Mouse (Mus musculus): Measurements from ENCODE around the gene Grik5. TPM values are rescaled to one million over a fixed set of nuclear protein-coding genes. Genes with fewer than 3 reads are reported as not detected.

The Grik5 gene
- polyA plus RNA-seq, 2 experiments = 11.8 to 84.9 TPM

GRCm38 (mm10) chr7:24964897-24965535, 107.1 kb downstream of the Grik5 start:
- DNase-seq (ENCODE audit: low spot score) (peak; percentile 80), ATAC-seq (ENCODE audit: low FRiP score, low read depth) (no peak)
- peaks cover 6% of the 10 kb centered on the region; the same call in 1 of the 2 replicates for H3K36me3 ChIP-seq (ENCODE audit: control insufficient read depth, insufficient read depth, low read length)
- H3K4me1 ChIP-seq (ENCODE audit: control insufficient read depth, insufficient read depth, low read length) = no peaks in the 10 kb centered on the region
- H3K9me3 ChIP-seq (ENCODE audit: control insufficient read depth, low read length) = no peaks in the 10 kb centered on the region
- H3K4me3 ChIP-seq (replicated peaks; ENCODE audit: low read length) = no peak overlapping the region
- H3K27ac ChIP-seq (replicated peaks; ENCODE audit: low read depth, low read length) = no peak overlapping the region
- WGBS = 10% methylated on average over 5 of the region's 5 CpGs
- no peaks in the 10 kb centered on the region for H3K27me3 ChIP-seq (ENCODE audit: control insufficient read depth, insufficient read depth, low read length)
- H3K4me2 ChIP-seq (replicated peaks; ENCODE audit: low read depth, low read length, severe bottlenecking) = no peak overlapping the region
- TF ChIP-seq POLR2A (IDR thresholded peaks at IDR 0.05; ENCODE audit: borderline replicate concordance, extremely low read depth, insufficient read depth, insufficient read length) = no peak
- no peak overlapping the region for H3K9ac ChIP-seq (ENCODE audit: low read depth, low read length, severe bottlenecking)

GRCm38 (mm10) chr7:24964288-24964687, 107.9 kb downstream of the Grik5 start:
- no peaks in the 10 kb centered on the region for H3K4me1 ChIP-seq (ENCODE audit: control insufficient read depth, insufficient read depth, low read length)
- H3K4me2 ChIP-seq (replicated peaks; ENCODE audit: low read depth, low read length, severe bottlenecking) = no peak overlapping the region
- WGBS = 80% methylated on average over 2 of the region's 2 CpGs
- H3K4me3 ChIP-seq (replicated peaks; ENCODE audit: low read length) = no peak overlapping the region
- no peak for DNase-seq (ENCODE audit: low spot score)
- H3K36me3 ChIP-seq (ENCODE audit: control insufficient read depth, insufficient read depth, low read length) = no peaks in the 10 kb centered on the region; the same call in 1 of the 2 replicates
- no peaks in the 10 kb centered on the region for H3K9me3 ChIP-seq (ENCODE audit: control insufficient read depth, low read length)
- H3K9ac ChIP-seq (ENCODE audit: low read depth, low read length, severe bottlenecking) = no peak overlapping the region
- H3K27ac ChIP-seq (replicated peaks; ENCODE audit: low read depth, low read length) = no peak overlapping the region
- H3K27me3 ChIP-seq (ENCODE audit: control insufficient read depth, insufficient read depth, low read length) = no peaks in the 10 kb centered on the region
- ATAC-seq (ENCODE audit: low FRiP score, low read depth) = no peak
- TF ChIP-seq POLR2A (IDR thresholded peaks at IDR 0.05; ENCODE audit: borderline replicate concordance, extremely low read depth, insufficient read depth, insufficient read length) = no peak

Small RNAs within 50 kb of the gene (microRNA-seq; reads per million reads assigned to microRNA genes)
- gene Mir6537 (not detected), gene Mir7046 (not detected), gene Mir7047 (not detected)

Other genes starting within 250 kb of the Grik5 start
- gene Gm9844, start 210.1 kb downstream of the Grik5 start, polyA plus RNA-seq (2012; rRNA removed) = 14.4 and 17.1 TPM in 2 replicates
- gene Gm9844, start 210.1 kb downstream of the Grik5 start, polyA plus RNA-seq (2014; fragmentation: Nextera tagmentation; extraction: Ambion mirVana) = 14.2 and 17.1 TPM in 2 replicates
- gene Lypd4, start 202.4 kb downstream of the Grik5 start, polyA plus RNA-seq (2012; rRNA removed) = not detected in 2 replicates
- not detected in 2 replicates for gene Lypd4, start 202.4 kb downstream of the Grik5 start, polyA plus RNA-seq (2014; fragmentation: Nextera tagmentation; extraction: Ambion mirVana)
- 0.04 TPM in 1 of 2 replicates, not detected in the other for gene Dmrtc2, start 202.3 kb downstream of the Grik5 start, polyA plus RNA-seq (2012; rRNA removed)
- gene Dmrtc2, start 202.3 kb downstream of the Grik5 start, polyA plus RNA-seq (2014; fragmentation: Nextera tagmentation; extraction: Ambion mirVana) = 0.19 TPM in 1 of 2 replicates, not detected in the other
- 1,054 and 1,323 TPM in 2 replicates for gene Rps19, start 188.0 kb downstream of the Grik5 start, polyA plus RNA-seq (2012; rRNA removed)
- 3,510 and 3,666 TPM in 2 replicates for gene Rps19, start 188.0 kb downstream of the Grik5 start, polyA plus RNA-seq (2014; fragmentation: Nextera tagmentation; extraction: Ambion mirVana)
- 0.84 and 1.4 TPM in 2 replicates for gene Cd79a, start 175.0 kb downstream of the Grik5 start, polyA plus RNA-seq (2012; rRNA removed)
- gene Cd79a, start 175.0 kb downstream of the Grik5 start, polyA plus RNA-seq (2014; fragmentation: Nextera tagmentation; extraction: Ambion mirVana) = 0.26 and 0.37 TPM in 2 replicates
- 256 and 337 TPM in 2 replicates for gene Arhgef1, start 169.4 kb downstream of the Grik5 start, polyA plus RNA-seq (2012; rRNA removed)
- gene Arhgef1, start 169.4 kb downstream of the Grik5 start, polyA plus RNA-seq (2014; fragmentation: Nextera tagmentation; extraction: Ambion mirVana) = 109 and 116 TPM in 2 replicates
- gene Gm4881, start 127.9 kb downstream of the Grik5 start, polyA plus RNA-seq (2012; rRNA removed) = 0.06 and 0.09 TPM in 2 replicates
- not detected in 2 replicates for gene Gm4881, start 127.9 kb downstream of the Grik5 start, polyA plus RNA-seq (2014; fragmentation: Nextera tagmentation; extraction: Ambion mirVana)
- gene Rabac1, start 99.6 kb downstream of the Grik5 start, polyA plus RNA-seq (2012; rRNA removed) = 185 and 268 TPM in 2 replicates
- 212 and 230 TPM in 2 replicates for gene Rabac1, start 99.6 kb downstream of the Grik5 start, polyA plus RNA-seq (2014; fragmentation: Nextera tagmentation; extraction: Ambion mirVana)
- 0.84 and 1.1 TPM in 2 replicates for gene Atp1a3, start 66.4 kb downstream of the Grik5 start, polyA plus RNA-seq (2012; rRNA removed)
- gene Atp1a3, start 66.4 kb downstream of the Grik5 start, polyA plus RNA-seq (2014; fragmentation: Nextera tagmentation; extraction: Ambion mirVana) = 0.54 and 0.69 TPM in 2 replicates
- 33.3 and 45.7 TPM in 2 replicates for gene Zfp574, start 221 bp upstream of the Grik5 start, polyA plus RNA-seq (2012; rRNA removed)
- gene Zfp574, start 221 bp upstream of the Grik5 start, polyA plus RNA-seq (2014; fragmentation: Nextera tagmentation; extraction: Ambion mirVana) = 28.0 and 30.8 TPM in 2 replicates
- gene Pou2f2, start 107.4 kb upstream of the Grik5 start, polyA plus RNA-seq (2012; rRNA removed) = 1.3 and 2.6 TPM in 2 replicates
- gene Pou2f2, start 107.4 kb upstream of the Grik5 start, polyA plus RNA-seq (2014; fragmentation: Nextera tagmentation; extraction: Ambion mirVana) = 0.55 and 1.9 TPM in 2 replicates
- 11.1 and 14.0 TPM in 2 replicates for gene Dedd2, start 148.3 kb upstream of the Grik5 start, polyA plus RNA-seq (2012; rRNA removed)
- gene Dedd2, start 148.3 kb upstream of the Grik5 start, polyA plus RNA-seq (2014; fragmentation: Nextera tagmentation; extraction: Ambion mirVana) = 9.0 and 9.4 TPM in 2 replicates
- gene Zfp526, start 149.1 kb upstream of the Grik5 start, polyA plus RNA-seq (2012; rRNA removed) = 11.1 and 13.0 TPM in 2 replicates
- gene Zfp526, start 149.1 kb upstream of the Grik5 start, polyA plus RNA-seq (2014; fragmentation: Nextera tagmentation; extraction: Ambion mirVana) = 3.9 and 4.2 TPM in 2 replicates
- 155 and 204 TPM in 2 replicates for gene Gsk3a, start 165.5 kb upstream of the Grik5 start, polyA plus RNA-seq (2012; rRNA removed)
- gene Gsk3a, start 165.5 kb upstream of the Grik5 start, polyA plus RNA-seq (2014; fragmentation: Nextera tagmentation; extraction: Ambion mirVana) = 16.3 and 18.8 TPM in 2 replicates
- gene Erf, start 178.4 kb upstream of the Grik5 start, polyA plus RNA-seq (2012; rRNA removed) = 99.2 and 127 TPM in 2 replicates
- 33.2 and 37.9 TPM in 2 replicates for gene Erf, start 178.4 kb upstream of the Grik5 start, polyA plus RNA-seq (2014; fragmentation: Nextera tagmentation; extraction: Ambion mirVana)
- gene Cic, start 195.4 kb upstream of the Grik5 start, polyA plus RNA-seq (2012; rRNA removed) = 155 and 206 TPM in 2 replicates
- gene Cic, start 195.4 kb upstream of the Grik5 start, polyA plus RNA-seq (2014; fragmentation: Nextera tagmentation; extraction: Ambion mirVana) = 48.9 and 58.1 TPM in 2 replicates
- gene Pafah1b3, start 225.6 kb upstream of the Grik5 start, polyA plus RNA-seq (2012; rRNA removed) = 266 and 343 TPM in 2 replicates
- 234 and 252 TPM in 2 replicates for gene Pafah1b3, start 225.6 kb upstream of the Grik5 start, polyA plus RNA-seq (2014; fragmentation: Nextera tagmentation; extraction: Ambion mirVana)
- 0.99 and 1.1 TPM in 2 replicates for gene Prr19, start 229.1 kb upstream of the Grik5 start, polyA plus RNA-seq (2012; rRNA removed)
- gene Prr19, start 229.1 kb upstream of the Grik5 start, polyA plus RNA-seq (2014; fragmentation: Nextera tagmentation; extraction: Ambion mirVana) = 0.44 and 0.53 TPM in 2 replicates
- gene Tmem145, start 233.8 kb upstream of the Grik5 start, polyA plus RNA-seq (2012; rRNA removed) = 4.4 and 7.9 TPM in 2 replicates
- gene Tmem145, start 233.8 kb upstream of the Grik5 start, polyA plus RNA-seq (2014; fragmentation: Nextera tagmentation; extraction: Ambion mirVana) = 0.80 and 2.2 TPM in 2 replicates
- gene Megf8, start 244.8 kb upstream of the Grik5 start, polyA plus RNA-seq (2012; rRNA removed) = 45.1 and 61.2 TPM in 2 replicates
- gene Megf8, start 244.8 kb upstream of the Grik5 start, polyA plus RNA-seq (2014; fragmentation: Nextera tagmentation; extraction: Ambion mirVana) = 16.5 and 19.9 TPM in 2 replicates